Mouse (Mus musculus) kidney, embryonic 16.5 days (tissue): ENCODE measurements around the gene Abhd12. TPM values are rescaled to one million over a fixed set of nuclear protein-coding genes. Genes with fewer than 3 reads are reported as not detected.

Experiments used
- ATAC-seq: fragments of 200-750 bp; cut with Nextera tagmentation; 2 replicates; pipeline ENCODE4 v1.8.0; 2017; ENCODE audit warnings: moderate TSS enrichment; ENCODE audit not compliant: low FRiP score, low TSS enrichment
- H3K27ac ChIP-seq: fragments of 300-500 bp; sonication (generic); 2 replicates; pipeline ENCODE4 v1.5.1; 2014; ENCODE audit warnings: low read length
- H3K27me3 ChIP-seq: fragments of 300-500 bp; sonication (generic); 2 replicates; pipeline ENCODE4 v1.6.1; 2014; ENCODE audit warnings: low read length, control low read depth, mixed read lengths; ENCODE audit not compliant: insufficient read depth
- H3K36me3 ChIP-seq: fragments of 300-500 bp; sonication (generic); 2 replicates; pipeline ENCODE4 v1.6.1; 2014; ENCODE audit warnings: low read length, control low read depth, mixed read lengths; ENCODE audit not compliant: insufficient read depth
- H3K4me1 ChIP-seq: fragments of 300-500 bp; sonication (generic); 2 replicates; pipeline ENCODE4 v1.6.1; 2014; ENCODE audit warnings: low read length, control low read depth, mixed read lengths; ENCODE audit not compliant: insufficient read depth
- H3K4me2 ChIP-seq: fragments of 300-500 bp; sonication (generic); replicated peaks from 2 replicates; pipeline ENCODE4 v1.6.1; 2014; ENCODE audit warnings: low read depth, low read length
- H3K4me3 ChIP-seq: fragments of 300-500 bp; sonication (generic); 2 replicates; pipeline ENCODE4 v1.5.1; 2014; ENCODE audit warnings: mild to moderate bottlenecking, low read length
- H3K9ac ChIP-seq: fragments of 300-500 bp; sonication (generic); replicated peaks from 2 replicates; pipeline ENCODE4 v1.6.1; 2014; ENCODE audit warnings: low read length
- H3K9me3 ChIP-seq: fragments of 300-500 bp; sonication (generic); 2 replicates; pipeline ENCODE4 v1.6.1; 2016; ENCODE audit warnings: low read length, control low read depth
- WGBS: fragments of 180-500 bp; shearing (Covaris S2); extraction: QIAGEN DNeasy Blood & Tissue Kit; methylation state at CpG from one replicate; pipeline ENCODE4 v1.1.7; 2014; 5-methylcytosine and 5-hydroxymethylcytosine counted together
- polyA plus RNA-seq: library from polyadenylated mRNA; unstranded; fragments of >200 nt; fragmentation: Nextera tagmentation; extraction: Ambion mirVana; gene quantifications from 2 replicates; pipeline ENCODE4 v1.2.1, GENCODE M21; 2015

Abhd12 gene
- polyA plus RNA-seq, 1 experiment from 2014 or later: 74.1 TPM

DNA sequence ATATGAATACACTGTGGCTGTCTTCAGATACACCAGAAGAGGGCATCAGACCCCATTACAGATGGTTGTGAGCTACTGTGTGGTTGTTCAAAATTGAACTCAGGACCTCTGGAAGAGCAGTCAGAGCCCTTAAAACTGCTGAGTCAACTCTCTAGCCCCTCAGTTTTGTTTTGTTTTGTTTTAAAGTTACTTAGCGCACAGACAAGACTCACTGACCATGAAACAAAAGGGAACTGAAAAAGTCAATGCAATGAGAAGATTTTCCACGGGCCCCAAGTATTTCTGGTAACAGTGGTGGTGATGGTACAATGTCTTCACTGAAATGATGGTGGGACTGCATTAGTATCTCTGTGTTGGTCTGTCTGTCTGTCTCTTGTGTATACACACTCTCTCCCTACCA, 43.4 kb downstream of the Abhd12 start:
- Histone ChIP-seq H3K36me3 (no peaks in the 10 kb centered on the region), H3K4me1 (no peaks in the 10 kb centered on the region), H3K4me2 (no peak overlapping the region), H3K27ac (no peak overlapping the region), H3K9ac (no peak overlapping the region), H3K4me3 (no peak overlapping the region), H3K27me3 (no peaks in the 10 kb centered on the region), H3K9me3 (no peaks in the 10 kb centered on the region)
- no peak for ATAC-seq
- 81% methylated on average over 2 of the region's 2 CpGs for WGBS

DNA sequence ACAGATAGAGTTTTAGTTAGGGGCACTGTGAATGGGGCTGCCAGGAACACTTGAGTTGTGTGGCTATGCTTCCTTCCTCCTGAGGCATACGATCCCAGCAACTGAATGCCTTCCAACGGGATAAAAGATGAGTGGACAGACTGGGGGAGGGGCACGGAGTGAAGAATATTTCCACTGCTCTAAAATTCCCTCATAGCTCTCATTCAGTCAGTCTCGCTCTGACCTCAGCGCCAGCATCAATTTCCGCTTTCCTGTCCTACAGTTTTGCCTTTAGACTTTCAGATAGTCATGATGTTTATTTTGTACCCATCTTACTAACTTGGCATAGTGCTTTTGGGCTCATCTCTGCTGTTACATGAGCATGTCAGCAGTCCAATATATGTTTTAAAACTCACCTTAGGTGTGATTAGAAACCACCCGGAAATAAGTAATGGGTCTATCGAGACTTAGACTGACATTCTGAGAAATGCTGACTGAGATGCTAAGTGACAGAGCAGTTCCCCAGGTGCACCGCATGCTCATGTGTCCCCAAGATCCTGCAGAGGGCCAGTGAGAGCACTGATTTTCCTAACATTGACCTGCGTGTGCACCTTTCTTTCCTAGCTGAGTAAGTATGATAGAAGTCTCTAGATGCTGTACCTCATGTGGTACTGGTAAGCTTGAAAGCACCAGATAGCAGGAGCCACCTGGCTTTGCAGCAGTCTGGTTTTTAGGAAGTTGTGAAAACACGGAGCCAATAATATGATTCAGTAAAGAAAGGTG, 44.7 kb downstream of the Abhd12 start:
- no peaks in the 10 kb centered on the region for H3K36me3 ChIP-seq
- H3K27ac ChIP-seq: no peak overlapping the region
- 76% methylated on average over 11 of the region's 11 CpGs for WGBS
- no peak for ATAC-seq
- H3K4me3 ChIP-seq: no peak overlapping the region
- H3K27me3 ChIP-seq: no peaks in the 10 kb centered on the region
- no peak overlapping the region for H3K4me2 ChIP-seq
- H3K4me1 ChIP-seq: no peaks in the 10 kb centered on the region
- no peaks in the 10 kb centered on the region for H3K9me3 ChIP-seq
- H3K9ac ChIP-seq: no peak overlapping the region

DNA sequence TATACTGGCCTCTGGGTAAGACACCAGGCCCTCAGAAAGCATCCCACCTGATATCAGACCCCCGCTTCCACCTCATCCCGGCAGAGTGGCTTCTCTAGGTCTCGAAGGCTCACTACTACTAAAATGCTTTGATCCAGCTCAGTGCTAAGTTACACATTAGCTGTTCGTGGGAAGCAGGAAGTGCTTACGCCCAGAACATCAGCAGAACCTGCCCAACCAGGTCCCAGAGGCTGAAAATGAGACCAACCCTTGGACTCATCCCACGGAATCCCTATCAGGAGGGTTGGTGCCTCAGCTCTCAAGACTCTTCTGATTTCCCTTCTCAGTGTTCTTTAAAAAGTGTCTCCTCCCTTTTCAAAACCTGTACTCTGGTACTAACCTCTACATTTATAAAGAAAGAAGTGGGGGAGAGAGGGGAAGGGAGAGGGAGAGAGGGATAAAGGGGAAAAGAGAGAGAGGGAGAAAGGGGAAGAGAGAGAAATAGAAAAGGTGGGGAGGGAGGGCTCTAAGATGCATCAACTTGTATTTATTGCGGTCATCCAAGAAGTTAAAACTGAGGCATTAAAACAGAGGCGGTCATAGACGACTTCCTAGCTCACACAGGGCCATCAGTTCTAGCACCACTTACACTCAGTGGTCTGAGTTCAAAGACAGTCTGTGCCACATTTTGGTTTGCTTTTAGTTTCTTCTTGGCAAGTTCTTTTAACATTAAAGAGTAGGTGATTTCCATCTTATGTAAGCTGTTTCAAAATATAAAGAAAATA, 45.6 kb downstream of the Abhd12 start:
- no peaks in the 10 kb centered on the region for H3K36me3 ChIP-seq
- no peak overlapping the region for H3K27ac ChIP-seq
- 56% methylated on average over 9 of the region's 9 CpGs for WGBS
- no peaks in the 10 kb centered on the region for H3K4me1 ChIP-seq
- H3K9me3 ChIP-seq: no peaks in the 10 kb centered on the region
- H3K4me3 ChIP-seq: no peak overlapping the region
- ATAC-seq: peak; percentile 64; the same call in 1 of the 2 replicates
- no peak overlapping the region for H3K4me2 ChIP-seq
- H3K27me3 ChIP-seq: no peaks in the 10 kb centered on the region
- H3K9ac ChIP-seq: no peak overlapping the region

DNA sequence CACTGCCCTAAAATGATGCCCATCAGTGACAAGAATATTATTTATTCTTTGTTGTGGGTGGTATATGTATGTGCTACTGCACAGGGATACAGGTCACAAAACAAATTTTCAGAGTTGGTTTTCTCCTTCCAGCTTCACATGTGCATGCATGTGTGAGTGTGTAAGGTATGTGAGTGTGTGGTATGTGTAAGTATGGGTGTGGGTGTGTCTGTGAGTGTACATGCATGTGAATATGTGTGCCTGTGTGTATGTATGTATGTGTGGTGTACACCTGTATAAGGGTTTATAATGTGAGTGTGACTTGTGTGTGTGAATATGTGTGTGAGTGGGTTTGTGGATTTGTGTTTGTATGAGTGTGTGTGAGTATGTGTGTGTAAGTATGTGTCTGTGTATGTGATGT, 49.4 kb downstream of the Abhd12 start:
- Histone ChIP-seq H3K9me3 (no peaks in the 10 kb centered on the region), H3K36me3 (no peaks in the 10 kb centered on the region), H3K27me3 (no peaks in the 10 kb centered on the region), H3K27ac (no peak overlapping the region), H3K4me3 (no peak overlapping the region), H3K4me1 (no peaks in the 10 kb centered on the region), H3K9ac (no peak overlapping the region), H3K4me2 (no peak overlapping the region)
- no peak for ATAC-seq

DNA sequence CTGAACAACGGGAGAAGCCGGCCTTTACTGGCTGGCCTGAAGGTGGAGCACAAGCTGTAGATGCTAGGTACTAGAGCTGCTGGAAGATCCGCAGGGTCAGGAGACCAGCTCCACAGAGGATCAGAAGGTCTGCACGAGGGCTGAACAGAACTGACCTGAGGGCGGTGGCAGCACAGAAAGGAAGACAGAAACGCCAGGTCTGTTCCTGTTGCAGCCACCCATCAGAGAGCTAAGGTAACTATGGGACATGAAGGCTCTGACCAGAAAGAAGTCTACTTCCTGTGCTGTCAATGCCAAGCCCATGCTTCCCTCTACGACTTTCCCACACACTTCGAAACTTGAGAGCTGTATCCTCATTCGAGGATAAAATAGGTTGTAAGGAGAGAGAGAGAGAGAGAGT, 53.3 kb downstream of the Abhd12 start:
- ATAC-seq: peak; percentile 40; the same call in 1 of the 2 replicates
- H3K9ac ChIP-seq: no peak overlapping the region
- no peaks in the 10 kb centered on the region for H3K9me3 ChIP-seq
- H3K27me3 ChIP-seq: no peaks in the 10 kb centered on the region
- 59% methylated on average over 9 of the region's 9 CpGs for WGBS
- H3K4me2 ChIP-seq: no peak overlapping the region
- no peak overlapping the region for H3K4me3 ChIP-seq
- no peaks in the 10 kb centered on the region for H3K4me1 ChIP-seq
- H3K36me3 ChIP-seq: no peaks in the 10 kb centered on the region
- H3K27ac ChIP-seq: no peak overlapping the region

DNA sequence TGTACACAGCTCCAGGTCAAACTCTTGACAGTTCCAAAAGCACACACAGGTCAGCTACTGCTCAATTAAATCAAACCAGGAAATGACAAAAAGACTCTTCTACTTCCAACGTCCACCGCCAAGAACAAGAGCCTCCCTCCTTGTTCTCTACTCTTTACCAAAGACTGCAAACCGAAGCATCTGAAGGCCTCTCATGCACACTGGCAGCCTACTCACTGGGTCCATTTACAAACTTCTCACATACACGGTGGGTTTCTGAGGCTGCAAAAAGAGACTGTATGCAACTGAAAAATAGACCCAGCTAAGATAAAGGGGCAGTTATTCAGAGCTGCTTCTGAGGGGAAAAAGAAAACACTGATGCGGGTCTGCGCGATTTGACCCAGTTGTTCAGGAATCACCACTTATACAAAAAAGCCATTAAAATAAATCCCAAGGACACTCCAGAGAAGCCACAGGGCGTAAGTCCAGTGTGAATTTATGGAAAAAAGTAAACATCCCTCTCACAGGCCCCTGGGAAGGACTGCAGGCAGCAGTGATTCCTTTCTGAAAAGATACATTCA, 57.0 kb downstream of the Abhd12 start:
- no peak overlapping the region for H3K9ac ChIP-seq
- H3K27ac ChIP-seq: no peak overlapping the region
- H3K27me3 ChIP-seq: no peaks in the 10 kb centered on the region
- H3K36me3 ChIP-seq: 0 out of 2 replicates have a peak, but pooled peaks cover 3% of the 10 kb centered on the region
- no peak for ATAC-seq
- H3K4me2 ChIP-seq: no peak overlapping the region
- no peak overlapping the region for H3K4me3 ChIP-seq
- WGBS: 80% methylated on average over 8 of the region's 8 CpGs
- H3K4me1 ChIP-seq: no peaks in the 10 kb centered on the region
- no peaks in the 10 kb centered on the region for H3K9me3 ChIP-seq

DNA sequence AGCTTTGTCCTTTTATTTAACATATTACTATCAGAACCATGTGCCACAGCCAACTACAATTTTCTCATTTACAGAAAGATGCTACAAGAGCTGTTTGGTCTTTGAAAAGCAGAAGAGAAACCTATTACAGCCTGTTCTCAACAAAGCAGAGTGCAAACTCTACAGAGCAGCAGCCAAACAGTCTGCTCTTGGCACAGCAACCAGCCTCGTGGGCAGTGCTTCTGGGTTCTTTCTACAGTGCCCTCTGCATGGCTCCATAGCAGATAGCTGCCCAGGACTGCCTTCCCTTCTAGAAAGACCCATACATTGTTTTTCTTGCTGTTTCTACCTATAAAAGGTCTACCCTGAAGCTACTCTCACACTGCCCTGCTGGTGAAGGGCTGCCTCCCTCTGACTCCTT, 59.7 kb downstream of the Abhd12 start:
- 84% methylated on average over 1 of the region's 1 CpGs for WGBS
- no peak overlapping the region for H3K4me3 ChIP-seq
- no peaks in the 10 kb centered on the region for H3K4me1 ChIP-seq
- H3K27ac ChIP-seq: no peak overlapping the region
- no peak overlapping the region for H3K4me2 ChIP-seq
- no peak for ATAC-seq
- H3K9ac ChIP-seq: no peak overlapping the region
- H3K27me3 ChIP-seq: no peaks in the 10 kb centered on the region
- no peaks in the 10 kb centered on the region for H3K9me3 ChIP-seq
- H3K36me3 ChIP-seq: 0 out of 2 replicates have a peak, but pooled peaks cover 3% of the 10 kb centered on the region

DNA sequence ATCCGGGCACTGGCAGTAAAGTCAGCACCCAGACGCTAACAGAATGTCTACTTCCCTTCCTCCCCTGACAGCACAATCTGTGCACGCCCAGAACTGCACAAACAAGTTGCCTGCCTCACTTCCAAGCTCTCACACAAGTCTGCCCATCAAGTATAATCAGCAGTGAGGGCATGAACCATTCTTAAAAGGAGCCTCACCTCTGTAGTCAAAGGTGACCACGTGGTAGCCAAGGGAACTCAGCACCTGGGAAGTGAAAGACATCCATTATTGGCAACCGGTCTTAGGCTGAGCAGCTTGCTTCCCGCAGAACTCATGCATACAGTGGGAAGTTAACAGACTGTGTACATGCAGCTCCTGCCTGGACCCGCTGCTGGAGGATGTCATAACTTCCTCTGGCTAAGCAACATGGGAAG, 62.5 kb downstream of the Abhd12 start:
- ATAC-seq: no peak
- 0 out of 2 replicates have a peak, but pooled peaks cover 3% of the 10 kb centered on the region for H3K36me3 ChIP-seq

DNA sequence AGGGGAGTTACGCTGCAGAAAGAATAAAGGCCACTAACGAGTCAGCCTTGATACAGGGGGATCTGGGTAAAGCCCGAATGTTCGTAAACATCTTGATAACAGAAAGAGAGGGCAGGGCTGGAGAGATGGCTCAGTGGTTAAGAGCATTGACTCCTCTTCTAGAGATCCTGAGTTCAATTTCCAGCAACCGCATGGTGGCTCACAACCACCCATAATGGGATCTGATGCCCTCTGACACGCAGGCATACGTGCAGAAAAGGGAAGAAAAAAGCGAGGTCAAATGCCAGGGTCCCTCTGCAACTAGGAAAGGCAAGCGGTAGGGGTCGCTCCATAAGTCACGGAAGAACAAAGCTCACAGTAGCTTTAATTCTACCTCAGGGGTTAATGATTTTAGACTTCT, 63.4 kb downstream of the Abhd12 start:
- H3K9ac ChIP-seq: no peak overlapping the region
- H3K36me3 ChIP-seq: 0 out of 2 replicates have a peak, but pooled peaks cover 7% of the 10 kb centered on the region
- no peaks in the 10 kb centered on the region for H3K9me3 ChIP-seq
- no peaks in the 10 kb centered on the region for H3K4me1 ChIP-seq
- no peak overlapping the region for H3K4me2 ChIP-seq
- no peak overlapping the region for H3K4me3 ChIP-seq
- ATAC-seq: no peak
- 64% methylated on average over 11 of the region's 11 CpGs for WGBS
- H3K27ac ChIP-seq: no peak overlapping the region
- H3K27me3 ChIP-seq: no peaks in the 10 kb centered on the region

More for the DNA sequence above, 62.5 kb downstream of the Abhd12 start:
- H3K27ac ChIP-seq: no peak overlapping the region
- no peaks in the 10 kb centered on the region for H3K9me3 ChIP-seq
- 78% methylated on average over 7 of the region's 7 CpGs for WGBS
- no peaks in the 10 kb centered on the region for H3K27me3 ChIP-seq
- H3K9ac ChIP-seq: no peak overlapping the region
- H3K4me3 ChIP-seq: no peak overlapping the region
- no peak overlapping the region for H3K4me2 ChIP-seq
- H3K4me1 ChIP-seq: no peaks in the 10 kb centered on the region
